Mouse (Mus musculus) right cerebral cortex, postnatal 36 days (tissue): ENCODE results near the gene Nipa2.

Experiments used
- DNase-seq, 2 experiments: peaks; one replicate each; pipeline ENCODE4 v3.0.0; 2022; ENCODE audit warnings: low spot score in 2 of 2, mixed read lengths in 1 of 2

Gene Nipa2

DNA sequence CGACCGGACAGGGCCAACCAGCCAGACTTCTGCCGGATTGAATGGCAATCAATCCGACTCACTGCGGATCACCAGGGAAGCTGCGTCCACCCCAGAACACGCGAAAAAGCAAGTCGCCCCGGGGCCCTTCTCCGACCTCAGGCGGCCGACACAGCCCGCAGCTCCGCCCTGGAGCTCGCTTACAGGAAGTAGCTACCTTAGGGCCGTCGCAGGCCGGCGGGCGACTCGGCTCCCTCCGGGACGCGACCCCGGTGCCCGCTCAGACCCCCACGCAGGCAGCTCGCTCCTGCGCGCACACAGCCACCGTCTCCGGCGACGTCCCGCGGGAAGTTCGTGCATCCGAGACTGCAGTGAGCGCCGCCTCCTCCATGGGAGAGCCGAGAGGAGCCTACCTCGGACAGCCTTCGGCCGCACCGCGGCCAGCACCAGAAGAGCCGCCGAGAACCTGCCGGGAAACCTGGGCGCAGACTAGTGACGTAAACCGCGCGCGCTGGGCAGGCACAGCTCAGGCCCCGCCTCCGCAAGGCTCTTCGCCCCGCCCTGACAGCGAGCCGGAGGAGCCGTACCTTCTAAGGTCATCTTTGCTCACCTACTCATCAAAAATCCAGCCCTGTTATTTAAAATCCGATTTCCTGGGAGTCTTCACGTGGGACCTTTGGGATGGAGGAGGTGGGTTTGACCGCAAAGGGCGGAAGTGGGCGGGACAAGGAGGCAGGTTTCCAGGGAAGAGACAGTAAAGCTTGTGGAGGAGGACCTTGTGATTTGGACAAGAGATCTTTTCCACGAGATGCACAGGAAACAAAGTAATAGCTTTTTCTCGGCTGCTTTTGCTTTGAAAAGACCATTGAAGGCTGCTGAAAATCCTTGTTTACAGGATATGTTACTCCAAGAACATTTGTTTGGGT lies at the start of gene Nipa2:
Nipa2 (minus strand) TSS at position 473 of the 905 bp plus-strand sequence.
- peak; percentile 91 to 92 for DNase-seq

DNA sequence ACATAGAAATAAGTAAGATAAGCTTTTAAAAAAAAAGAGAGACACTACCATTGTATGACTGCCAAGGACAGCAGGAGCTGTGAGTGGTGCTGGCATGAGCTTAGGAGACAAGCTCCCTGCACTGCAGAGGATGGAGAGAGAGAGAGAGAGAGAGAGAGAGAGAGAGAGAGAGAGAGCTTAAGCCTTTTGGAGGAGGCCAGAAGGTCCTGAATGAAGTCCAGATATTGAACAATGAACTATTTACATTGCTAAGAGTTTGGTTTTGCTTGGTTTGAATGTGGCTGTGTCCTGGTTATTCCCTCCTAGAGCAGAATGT lies 48.7 kb upstream of the Nipa2 start:
- DNase-seq: no peak

DNA sequence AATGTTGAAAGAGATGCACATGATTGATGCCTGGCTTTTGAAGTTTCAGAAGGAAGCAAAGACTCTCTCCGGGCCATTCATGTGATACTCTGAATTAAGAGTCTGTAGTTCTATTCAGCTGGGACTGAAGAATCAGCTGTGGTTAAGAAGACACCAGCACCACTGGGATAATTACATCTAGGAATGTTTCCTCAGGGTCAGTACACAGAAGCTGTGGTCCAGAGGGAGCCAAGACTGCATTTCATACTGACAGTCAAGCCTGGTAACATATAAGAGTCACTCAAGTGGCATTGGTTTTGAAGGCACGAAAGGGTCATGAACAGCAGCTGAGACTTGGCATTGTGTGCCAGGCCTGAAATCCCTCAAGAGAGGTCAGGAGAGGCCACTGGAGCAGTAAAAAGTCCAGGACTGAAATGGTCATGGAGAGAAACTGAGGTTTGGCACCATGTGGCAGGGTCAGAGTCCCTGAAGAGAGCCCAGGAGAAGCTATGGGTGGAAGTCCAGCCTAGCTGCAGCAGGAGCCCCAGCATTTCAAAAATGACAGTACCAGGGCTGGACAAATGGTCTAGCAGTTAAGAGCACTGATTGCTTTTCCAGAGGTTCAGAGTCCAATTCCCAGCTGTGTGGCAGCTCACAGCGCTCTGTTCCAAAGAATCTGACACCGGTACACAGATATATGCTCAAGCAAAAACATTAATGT lies 48.2 kb upstream of the Nipa2 start:
- no peak for DNase-seq

DNA sequence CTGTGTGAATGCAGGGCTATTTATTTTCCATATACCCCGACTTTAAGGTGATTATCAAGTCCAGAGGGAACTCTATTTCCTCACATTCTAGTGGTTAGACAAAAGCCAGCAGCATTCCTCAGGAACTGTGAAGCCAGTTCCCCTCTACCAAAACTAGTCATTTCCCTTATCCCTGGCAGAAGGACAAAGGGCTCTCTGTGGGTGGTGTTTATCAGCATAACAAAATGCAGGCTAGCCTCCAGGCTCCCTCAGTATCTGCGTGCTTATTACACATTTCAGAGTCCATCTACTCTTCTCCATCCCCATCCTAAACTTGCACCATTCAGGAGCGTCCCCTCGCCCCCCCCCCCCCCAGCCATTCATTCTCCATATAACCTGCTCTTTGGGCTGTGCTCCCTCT lies 36.7 kb upstream of the Nipa2 start:
- DNase-seq: no peak

DNA sequence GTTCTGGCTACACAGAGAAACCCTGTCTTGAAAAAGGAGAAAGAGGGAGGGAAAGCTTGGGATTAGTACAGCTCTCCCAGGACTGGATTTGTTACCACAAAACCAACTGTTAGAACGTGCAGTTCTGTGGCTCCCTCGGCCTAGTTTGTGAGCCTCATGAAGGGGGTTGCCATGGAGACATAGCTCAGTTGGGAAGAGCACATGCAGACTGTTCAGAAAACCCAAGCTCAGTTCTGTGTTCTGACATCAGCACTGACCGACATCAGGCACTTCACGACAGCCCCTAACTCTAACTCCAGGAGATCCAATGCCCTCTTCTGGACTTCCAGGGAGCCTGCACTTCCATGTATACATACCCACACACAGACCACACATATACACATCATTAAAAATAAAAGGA lies 32.7 kb upstream of the Nipa2 start:
- peak in 1 of 2 experiments; percentile 44 for DNase-seq

DNA sequence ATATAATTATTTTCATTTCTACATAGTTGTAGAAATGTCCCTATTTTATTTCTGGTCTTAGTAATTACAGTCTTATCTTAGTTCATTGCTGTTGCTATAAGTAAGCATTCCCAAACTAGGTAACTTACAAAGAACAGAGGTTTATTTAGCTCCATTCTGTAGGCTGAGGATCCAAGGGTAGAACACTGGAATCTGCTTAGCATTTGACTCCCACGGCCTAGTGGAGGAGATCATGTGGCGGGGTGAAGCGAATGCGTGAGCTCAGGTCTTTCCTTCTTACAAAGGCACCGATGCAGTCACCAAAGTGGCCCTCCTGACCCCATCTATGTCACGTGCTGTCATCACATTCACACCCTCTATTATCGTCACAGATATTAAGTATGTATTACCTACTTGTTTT lies 29.6 kb upstream of the Nipa2 start:
- DNase-seq: no peak

DNA sequence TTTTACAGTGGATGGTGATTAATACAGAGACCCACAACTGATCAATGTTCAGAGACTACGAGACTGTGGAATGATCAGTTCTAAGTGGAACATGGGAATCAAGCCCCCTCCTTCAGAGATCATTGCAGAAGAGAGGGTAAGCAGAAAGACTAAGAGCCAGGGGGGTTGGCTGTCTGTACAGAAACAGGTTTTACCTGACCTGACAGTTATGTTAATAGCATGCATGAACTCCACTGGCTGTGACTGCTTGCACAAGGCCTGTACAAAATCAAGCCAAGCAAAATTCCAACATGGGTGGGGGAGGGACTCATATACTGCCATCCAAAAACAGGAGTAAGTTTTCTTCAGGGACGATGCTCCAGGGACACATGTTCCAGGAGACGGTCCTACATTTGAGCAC lies 28.9 kb upstream of the Nipa2 start:
- DNase-seq: no peak

DNA sequence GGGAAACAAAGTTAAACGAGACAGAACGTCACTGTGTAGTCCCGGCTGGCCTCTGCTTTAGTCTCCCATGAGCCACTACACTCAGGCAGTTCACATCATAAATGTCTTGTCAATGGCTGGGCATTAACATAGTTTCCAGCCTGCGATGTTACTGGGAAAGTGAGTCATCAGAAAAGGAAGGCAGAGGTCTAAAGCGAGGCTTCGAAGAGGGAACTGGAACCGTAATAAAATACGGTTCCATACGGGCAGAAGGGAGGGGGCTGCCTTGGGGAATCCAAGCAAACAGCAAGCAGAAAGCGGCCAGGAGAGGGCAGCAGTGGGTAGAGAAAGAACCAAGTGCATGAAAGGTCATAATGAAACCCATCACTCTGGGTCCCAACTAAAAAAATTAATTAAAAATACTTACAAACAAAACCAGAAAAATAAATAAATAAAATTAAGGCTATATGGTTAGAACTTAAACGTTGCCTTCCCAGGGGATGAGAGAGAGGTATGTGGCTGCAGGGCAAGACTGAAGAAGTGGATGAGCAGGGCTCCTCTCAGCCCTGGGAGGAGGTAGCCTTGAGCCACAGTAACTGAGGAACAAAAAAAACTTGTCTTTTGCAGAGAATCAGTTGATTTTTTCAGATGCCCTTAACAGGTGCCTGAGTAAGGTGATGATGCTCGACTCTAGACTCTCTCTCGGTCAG lies 24.4 kb upstream of the Nipa2 start:
- DNase-seq: peak; percentile 57 to 68

DNA sequence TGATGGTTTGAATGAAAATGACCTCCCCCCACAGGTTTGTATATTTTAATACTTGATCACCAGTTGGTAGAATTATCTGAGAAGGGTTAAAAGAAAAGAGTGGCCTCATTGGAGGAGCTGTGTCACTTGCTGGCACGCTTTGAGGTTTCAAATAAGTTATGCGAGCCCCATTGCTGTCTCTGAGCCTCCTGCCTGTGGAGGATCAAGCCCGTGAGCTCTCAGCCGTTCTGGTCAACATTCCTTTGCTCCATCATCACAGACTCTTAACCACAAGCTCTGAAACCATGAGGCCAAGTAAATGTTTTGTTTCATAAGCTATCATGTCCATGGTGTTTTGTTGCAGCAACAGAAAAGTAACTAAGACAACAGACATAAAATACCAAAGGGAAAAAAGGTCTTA lies 22.5 kb upstream of the Nipa2 start:
- no peak for DNase-seq

DNA sequence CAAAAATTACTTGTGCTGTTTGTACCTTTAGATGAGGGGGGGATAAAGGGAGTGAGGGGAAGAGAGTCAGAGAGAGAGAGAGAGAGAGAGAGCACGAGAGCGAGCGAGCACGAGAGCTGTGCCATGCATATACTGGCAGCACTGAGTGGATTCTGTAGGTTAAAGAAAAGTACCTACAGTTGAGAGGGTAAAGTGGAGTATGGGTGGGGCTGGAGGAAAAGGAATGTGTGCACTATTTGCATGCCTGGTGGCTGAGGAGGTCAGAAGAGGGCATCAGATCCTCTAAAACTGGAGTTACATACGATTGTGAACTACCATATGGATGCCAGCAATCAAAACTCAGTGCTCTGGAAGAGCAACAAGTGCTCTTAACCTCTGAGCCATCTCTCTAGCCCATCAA lies 20.8 kb upstream of the Nipa2 start:
- DNase-seq: no peak

DNA sequence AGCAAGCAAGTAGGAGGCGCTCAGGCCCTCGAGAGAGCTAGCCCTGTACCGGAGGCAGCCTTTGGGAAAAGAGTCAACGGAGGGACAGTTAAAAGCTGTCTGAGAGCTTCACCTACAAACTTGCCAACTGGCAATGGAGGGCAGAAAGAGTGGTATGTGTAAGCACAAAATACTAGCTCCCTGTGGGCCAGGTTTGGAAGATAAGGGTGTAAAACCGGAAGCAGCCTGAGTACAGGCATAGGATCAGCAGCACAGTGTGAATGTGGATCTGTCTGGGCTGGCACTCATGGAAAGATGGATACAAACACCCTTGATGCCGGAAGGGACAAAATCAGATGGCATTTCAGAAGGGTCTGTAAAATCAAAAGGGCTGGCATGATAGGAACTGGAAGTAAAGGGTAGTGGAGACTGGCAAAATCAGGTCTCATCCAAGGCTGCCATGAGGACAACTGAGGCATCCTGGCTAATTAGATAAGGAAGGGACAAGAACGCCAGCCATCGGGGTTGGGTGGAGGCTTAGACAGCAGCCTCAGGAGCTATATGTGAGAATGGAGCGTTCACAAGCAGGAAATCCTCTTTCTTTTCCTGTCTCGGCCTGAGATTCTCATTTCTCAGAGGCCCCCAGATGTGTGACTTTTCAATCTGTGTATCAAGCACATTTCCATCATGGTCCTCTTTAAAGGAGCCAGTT lies 19.9 kb upstream of the Nipa2 start:
- DNase-seq: no peak

DNA sequence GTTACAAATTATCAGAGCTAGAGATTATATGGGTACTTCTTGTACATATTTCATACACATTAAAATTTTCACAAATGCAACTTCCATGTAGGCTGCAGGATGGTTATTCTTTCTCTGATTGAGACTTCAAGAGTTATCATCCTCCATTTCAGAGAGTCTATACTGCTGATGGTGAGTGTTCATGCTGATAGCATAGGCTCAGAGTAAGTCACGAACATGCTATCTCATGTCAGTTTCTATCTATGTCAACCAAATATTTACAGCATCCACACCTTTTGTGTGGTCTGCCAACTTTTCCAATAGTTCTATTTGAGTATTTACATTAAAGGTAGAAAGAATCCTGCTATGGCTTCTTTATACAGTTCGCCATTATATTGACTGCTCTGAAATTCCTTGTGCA lies 19.2 kb upstream of the Nipa2 start:
- DNase-seq: no peak

DNA sequence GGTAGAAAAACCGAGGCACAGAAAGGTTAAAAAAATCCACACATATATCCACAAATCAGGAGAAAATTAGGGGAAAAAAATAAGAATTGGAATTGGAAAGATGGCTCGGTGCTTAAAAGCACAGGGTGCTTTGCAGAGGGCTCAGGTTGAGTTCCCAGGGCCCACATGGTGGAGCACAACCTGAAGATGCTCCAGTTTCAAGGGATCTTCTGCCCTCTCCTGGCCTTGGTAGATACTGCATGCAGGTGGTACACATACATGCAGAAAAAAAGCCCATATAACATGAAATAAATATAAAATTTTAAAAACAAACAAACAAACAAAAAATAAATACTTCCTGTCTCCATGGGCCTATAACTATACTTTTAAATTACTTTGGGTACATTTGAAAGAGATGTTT lies 12.2 kb upstream of the Nipa2 start:
- no peak for DNase-seq

DNA sequence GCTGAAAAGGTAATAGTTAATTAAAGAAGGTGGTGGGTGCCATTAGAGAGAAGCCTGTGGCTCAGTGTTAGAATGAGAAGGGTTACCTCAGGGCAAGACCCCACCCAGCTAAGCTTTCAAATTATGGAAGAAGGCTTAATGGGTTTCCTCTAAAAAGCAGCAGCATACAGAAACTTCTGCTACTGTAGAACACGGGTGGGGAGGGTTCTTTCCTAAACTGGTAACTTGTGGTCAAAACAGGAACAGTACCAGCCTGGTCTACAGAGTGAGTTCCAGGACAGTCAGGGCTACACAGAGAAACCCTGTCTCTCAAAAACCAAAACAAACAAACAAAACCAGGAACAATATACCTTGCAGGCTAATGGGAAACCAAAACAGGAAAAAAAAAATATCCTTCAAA lies 7.1 kb upstream of the Nipa2 start:
- DNase-seq: no peak

DNA sequence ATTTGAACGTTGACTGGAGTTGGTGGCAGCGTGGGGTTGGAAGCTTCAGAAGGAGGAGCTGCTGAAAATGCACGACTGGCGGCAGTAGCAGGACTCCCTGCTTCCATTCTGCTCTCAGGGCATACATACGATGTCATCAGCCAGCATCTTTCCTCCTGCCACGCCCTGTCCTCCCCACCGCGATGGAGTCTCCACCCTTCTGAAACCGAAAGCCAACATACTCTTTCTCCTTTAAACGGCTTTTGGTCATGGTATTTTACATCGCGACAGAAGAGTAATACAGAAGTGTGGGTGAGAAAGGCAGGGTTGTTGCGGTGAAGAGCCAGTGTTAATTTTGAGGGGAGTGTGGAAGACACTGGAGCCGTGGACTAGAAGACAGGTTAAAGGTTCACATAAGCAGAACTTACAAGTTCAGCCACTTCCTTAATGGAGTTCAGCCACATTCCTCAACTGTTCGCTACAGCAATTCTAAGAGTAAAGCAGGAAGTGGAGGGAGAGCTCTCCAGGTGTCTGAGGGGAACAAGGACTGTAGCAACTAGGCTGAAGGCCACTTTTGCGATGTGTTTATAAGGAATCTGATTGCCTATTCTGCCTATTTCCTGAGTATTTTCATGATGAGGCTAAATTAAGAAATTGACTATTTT lies 6.1 kb upstream of the Nipa2 start:
- peak; percentile 16 to 30 for DNase-seq

DNA sequence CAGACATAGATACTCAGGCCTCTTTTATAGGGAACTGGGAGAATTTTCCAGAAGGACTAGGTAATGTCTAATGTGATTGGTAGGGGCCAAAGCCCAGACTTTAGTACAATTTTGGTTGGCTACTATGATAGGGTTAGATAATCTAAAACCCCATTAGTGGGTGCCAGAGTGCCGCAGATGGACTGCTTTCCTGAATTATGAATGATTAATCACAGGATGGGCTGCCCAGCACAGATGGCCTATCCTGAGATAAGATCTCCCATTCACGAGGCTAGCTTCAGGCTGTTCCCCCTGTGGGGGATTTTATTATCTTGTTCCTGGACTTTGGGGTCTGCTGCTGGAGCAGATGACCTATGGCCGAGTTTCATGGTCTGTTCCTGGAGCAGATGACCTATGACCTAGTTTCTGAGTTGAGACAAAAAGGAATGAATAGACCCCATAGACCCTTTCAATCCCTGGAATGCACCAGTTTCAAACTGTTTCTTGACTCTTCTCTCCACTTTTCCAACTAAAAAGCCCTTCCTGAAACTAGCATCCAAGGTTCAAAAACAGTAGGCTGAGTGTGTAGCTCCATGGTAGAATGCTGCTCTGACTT lies 4.7 kb upstream of the Nipa2 start:
- DNase-seq: no peak

DNA sequence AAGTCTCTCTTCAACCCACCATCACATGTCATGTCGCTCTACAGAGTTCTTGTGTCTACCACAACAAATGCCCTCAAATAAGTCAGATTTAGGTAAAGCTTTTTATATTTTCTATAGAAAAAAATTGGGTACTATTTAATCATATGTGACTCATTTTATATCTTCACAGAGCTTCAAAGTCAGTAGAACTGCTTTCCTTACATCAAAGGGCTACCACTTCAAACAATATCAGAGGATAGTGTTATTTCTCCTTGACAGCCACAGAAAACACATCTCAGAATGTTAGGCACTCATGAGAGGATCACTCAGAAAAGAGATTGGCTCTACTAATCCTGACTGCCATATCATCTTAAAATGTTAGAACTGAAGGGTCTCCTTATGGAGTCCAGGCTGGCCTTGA lies 1.8 kb downstream of the Nipa2 start:
- DNase-seq: no peak

DNA sequence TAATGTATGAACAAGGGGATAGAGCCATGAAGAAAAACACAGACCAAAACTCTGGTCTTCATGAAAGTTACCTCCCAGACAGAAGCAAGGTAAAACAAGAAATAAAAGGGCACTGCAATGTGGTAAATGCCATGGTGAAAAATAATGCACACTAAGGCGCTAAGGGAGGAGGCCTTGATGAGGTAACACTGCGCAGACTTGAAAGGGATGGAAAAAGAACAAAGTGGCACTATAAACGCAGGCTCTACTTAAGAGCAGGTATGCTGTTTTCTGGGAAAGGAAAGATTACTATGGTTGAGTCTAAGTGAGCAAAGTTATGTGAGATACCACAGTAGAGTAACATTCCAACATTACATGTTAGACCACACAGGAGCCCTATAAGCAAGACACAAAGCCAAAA lies 2.5 kb downstream of the Nipa2 start:
- no peak for DNase-seq

DNA sequence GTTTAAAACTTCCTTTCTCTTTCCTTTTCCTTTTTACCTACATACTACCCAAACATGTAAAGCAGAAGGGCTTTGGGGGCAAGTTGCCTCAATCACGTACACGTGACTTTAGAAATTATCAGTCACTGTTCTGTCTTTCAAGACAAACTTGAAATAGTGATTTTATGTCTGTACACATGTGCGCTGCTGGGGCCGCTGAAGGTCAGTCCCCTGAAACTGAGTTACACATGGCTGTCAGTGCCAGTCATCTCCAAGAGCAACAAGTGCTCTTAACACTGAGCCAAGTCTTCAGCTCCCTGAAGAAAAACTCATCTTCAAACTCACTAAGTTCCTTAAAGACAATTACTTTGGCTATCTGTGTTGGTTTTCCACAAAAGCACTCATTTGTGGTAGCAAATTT lies 4.4 kb downstream of the Nipa2 start:
- no peak for DNase-seq

DNA sequence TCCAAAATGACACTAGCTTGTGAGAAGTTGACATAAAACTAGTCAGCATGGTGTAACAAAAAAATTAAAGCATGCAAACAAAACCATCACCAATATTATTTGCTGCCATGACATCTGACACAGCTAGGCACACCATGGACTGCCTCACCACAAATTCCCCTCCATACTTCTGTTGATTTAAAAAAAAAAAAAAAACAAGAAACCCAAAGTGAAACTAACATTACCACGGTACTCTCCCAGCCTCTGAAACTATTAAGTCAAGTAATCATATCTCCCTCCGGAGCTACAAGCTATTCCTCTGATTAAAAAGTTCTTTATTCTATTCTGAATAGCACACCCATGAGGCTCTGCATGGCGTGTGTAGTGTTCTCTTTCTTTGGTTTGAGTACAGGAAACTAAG lies 5.1 kb downstream of the Nipa2 start:
- no peak for DNase-seq

DNA sequence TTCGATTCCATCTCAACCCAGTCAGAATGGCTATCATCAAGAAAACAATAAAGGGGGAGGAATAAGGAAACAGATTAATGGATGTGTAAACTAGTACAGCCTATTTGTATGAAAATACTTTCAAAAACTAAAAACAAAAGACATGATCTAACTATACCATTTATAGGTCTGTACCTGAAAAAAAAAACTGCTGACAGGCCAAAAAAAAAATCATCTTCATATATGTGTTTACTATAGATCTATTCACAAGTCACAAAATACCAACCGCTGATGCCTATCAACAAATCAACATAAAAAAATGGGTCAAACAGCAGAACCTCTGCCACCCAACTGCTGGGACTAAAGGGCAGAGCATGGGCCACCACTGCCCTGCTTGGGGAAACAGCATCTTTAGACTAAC lies 6.2 kb downstream of the Nipa2 start:
- DNase-seq: no peak
